Mouse (Mus musculus): ENCODE data around the gene Aox1.
"Not testable (repeated sequence)": the region's sequence is repeated elsewhere in the genome, so short reads cannot be mapped to it uniquely, and the experiment has no call there.

Gene Aox1

GRCm38 (mm10) chr1:58029636-58030117 lies at the start of gene Aox1:
Gene Aox1 (plus strand): TSS chr1:58029931.
- no peak for DNase-seq (ENCODE audit: low spot score in 2 of 2)

- no peak for DNase-seq (ENCODE audit: low spot score in 2 of 2)
Observed at GRCm38 (mm10) chr1:57989052-57989600, 40.6 kb upstream of the Aox1 start.

GRCm38 (mm10) chr1:57991277-57991676 lies 38.5 kb upstream of the Aox1 start:
- DNase-seq (ENCODE audit: low spot score in 2 of 2) = no peak

- DNase-seq (ENCODE audit: low spot score in 2 of 2) = peak; percentile 65 to 78
Observed at GRCm38 (mm10) chr1:57995432-57996132, 34.1 kb upstream of the Aox1 start, which contains the start of gene Sgo2a. Gene Sgo2a (plus strand): TSS chr1:57995971.

- DNase-seq (ENCODE audit: low spot score in 2 of 2) = no peak
Observed at GRCm38 (mm10) chr1:57996133-57996615, 33.6 kb upstream of the Aox1 start.

- DNase-seq (ENCODE audit: low spot score in 2 of 2) = no peak
Observed at GRCm38 (mm10) chr1:57998146-57998545, 31.6 kb upstream of the Aox1 start.

- not testable (repeated sequence) for DNase-seq (ENCODE audit: low spot score in 2 of 2)
Observed at GRCm38 (mm10) chr1:58006388-58006787, 23.3 kb upstream of the Aox1 start.

GRCm38 (mm10) chr1:58018856-58019255 lies 10.9 kb upstream of the Aox1 start, which contains the start of gene Kctd18:
Gene Kctd18 (minus strand): TSS chr1:58018956.
- no peak for DNase-seq (ENCODE audit: low spot score in 2 of 2)

- no peak for DNase-seq (ENCODE audit: low spot score in 2 of 2)
Observed at GRCm38 (mm10) chr1:58027707-58028106, 2.0 kb upstream of the Aox1 start.

- peak in 1 of 2 experiments; percentile 7 for DNase-seq (ENCODE audit: low spot score in 2 of 2)
Observed at GRCm38 (mm10) chr1:58030156-58030871, 583 bp downstream of the Aox1 start.

GRCm38 (mm10) chr1:58031160-58031769 lies 1.5 kb downstream of the Aox1 start:
- no peak for DNase-seq (ENCODE audit: low spot score in 2 of 2)

GRCm38 (mm10) chr1:58037306-58037705 lies 7.6 kb downstream of the Aox1 start:
- not testable (repeated sequence) for DNase-seq (ENCODE audit: low spot score in 2 of 2)

- no peak for DNase-seq (ENCODE audit: low spot score in 2 of 2)
Observed at GRCm38 (mm10) chr1:58045076-58045475, 15.3 kb downstream of the Aox1 start.

- no peak for DNase-seq (ENCODE audit: low spot score in 2 of 2)
Observed at GRCm38 (mm10) chr1:58045546-58045945, 15.8 kb downstream of the Aox1 start.

GRCm38 (mm10) chr1:58046721-58047290 lies 17.1 kb downstream of the Aox1 start:
- DNase-seq (ENCODE audit: low spot score in 2 of 2) = no peak

GRCm38 (mm10) chr1:58049126-58049525 lies 19.4 kb downstream of the Aox1 start:
- no peak for DNase-seq (ENCODE audit: low spot score in 2 of 2)

GRCm38 (mm10) chr1:58055598-58055997 lies 25.9 kb downstream of the Aox1 start:
- no peak for DNase-seq (ENCODE audit: low spot score in 2 of 2)

GRCm38 (mm10) chr1:58056074-58056807 lies 26.5 kb downstream of the Aox1 start:
- DNase-seq (ENCODE audit: low spot score in 2 of 2) = no peak

- DNase-seq (ENCODE audit: low spot score in 2 of 2) = no peak
Observed at GRCm38 (mm10) chr1:58056939-58057338, 27.2 kb downstream of the Aox1 start.

GRCm38 (mm10) chr1:58058846-58059245 lies 29.1 kb downstream of the Aox1 start:
- no peak for DNase-seq (ENCODE audit: low spot score in 2 of 2)

GRCm38 (mm10) chr1:58062131-58062530 lies 32.4 kb downstream of the Aox1 start:
- DNase-seq (ENCODE audit: low spot score in 2 of 2) = no peak

All from frontal cortex, postnatal 25 days (tissue).